Mouse (Mus musculus): ENCODE data around the gene Idua.

DNA sequence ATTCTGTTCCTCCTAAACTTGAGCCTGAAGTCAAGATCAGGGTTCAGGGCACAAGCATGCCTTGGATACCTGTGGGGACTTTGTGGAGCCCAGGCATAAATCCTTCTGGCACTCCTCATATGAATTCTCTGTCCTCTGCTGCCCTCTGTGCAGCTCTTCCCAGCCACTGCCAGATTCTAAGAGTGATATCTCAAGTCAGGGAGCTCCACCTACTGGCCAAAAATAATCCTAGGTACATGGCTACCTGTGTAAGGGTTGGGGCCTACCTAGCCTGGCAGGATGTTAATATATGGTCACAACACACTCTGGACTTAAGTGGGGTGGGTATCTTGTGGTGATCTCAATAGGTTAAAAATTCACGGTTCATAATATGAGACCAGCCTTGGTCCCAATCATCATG, 8.3 kb upstream of the Idua start:
- TF ChIP-seq CTCF (IDR thresholded peaks at IDR 0.05; ENCODE audit: borderline replicate concordance, control insufficient read depth, extremely low read depth, insufficient read depth, low read length, poor library complexity) (no peak), POLR2A (IDR thresholded peaks at IDR 0.05; ENCODE audit: control insufficient read depth, extremely low read depth, insufficient read depth, low read length, poor library complexity) (no peak)

Measured in thymus, adult 2 months (tissue).